Mouse (Mus musculus) embryonic facial prominence, embryonic 13.5 days (tissue): Measurements from ENCODE around the gene Lrrc31. TPM values are rescaled to one million over a fixed set of nuclear protein-coding genes. Genes with fewer than 3 reads are reported as not detected.
"Not testable (repeated sequence)": the region's sequence is repeated elsewhere in the genome, so short reads cannot be mapped to it uniquely, and the experiment has no call there.

Source experiments
- ATAC-seq: fragments of 200-750 bp; cut with Nextera tagmentation; 2 replicates; pipeline ENCODE4 v1.8.0; 2017; ENCODE audit warnings: low read depth; ENCODE audit not compliant: insufficient number of reproducible peaks, insufficient read depth, low FRiP score, low TSS enrichment
- H3K27ac ChIP-seq: fragments of 300-500 bp; sonication (generic); 2 replicates; pipeline ENCODE4 v1.5.1; 2015; ENCODE audit warnings: moderate library complexity, mild to moderate bottlenecking, inconsistent platforms
- H3K27me3 ChIP-seq: fragments of 300-500 bp; sonication (generic); 2 replicates; pipeline ENCODE4 v1.6.1; 2015; ENCODE audit warnings: mild to moderate bottlenecking, inconsistent platforms
- H3K36me3 ChIP-seq: fragments of 300-500 bp; sonication (generic); 2 replicates; pipeline ENCODE4 v1.6.1; 2015; ENCODE audit warnings: mild to moderate bottlenecking, inconsistent platforms
- H3K4me1 ChIP-seq: fragments of 300-500 bp; sonication (generic); 2 replicates; pipeline ENCODE4 v1.6.1; 2015; ENCODE audit warnings: inconsistent platforms
- H3K4me2 ChIP-seq: fragments of 300-500 bp; sonication (generic); 2 replicates; pipeline ENCODE4 v1.6.1; 2015; ENCODE audit warnings: moderate library complexity, mild to moderate bottlenecking, inconsistent platforms
- H3K4me3 ChIP-seq: fragments of 300-500 bp; sonication (generic); 2 replicates; pipeline ENCODE4 v1.5.1; 2015; ENCODE audit warnings: mild to moderate bottlenecking, inconsistent platforms
- H3K9ac ChIP-seq: fragments of 300-500 bp; sonication (generic); 2 replicates; pipeline ENCODE4 v1.6.1; 2015; ENCODE audit warnings: mild to moderate bottlenecking, inconsistent platforms
- H3K9me3 ChIP-seq: fragments of 300-500 bp; sonication (generic); 2 replicates; pipeline ENCODE4 v1.6.1; 2016; ENCODE audit warnings: inconsistent platforms
- WGBS: fragments of 180-500 bp; shearing (Covaris S2); methylation state at CpG from one replicate; pipeline ENCODE4 v1.1.7; 2015; ENCODE audit warnings: mixed read lengths; 5-methylcytosine and 5-hydroxymethylcytosine counted together
- polyA plus RNA-seq: library from polyadenylated mRNA; unstranded; fragments of >200 nt; fragmentation: Nextera tagmentation; extraction: Ambion mirVana; gene quantifications from 2 replicates; pipeline ENCODE4 v1.2.1, GENCODE M21; 2015

The Lrrc31 gene
- polyA plus RNA-seq, result not detected in 2 replicates

DNA sequence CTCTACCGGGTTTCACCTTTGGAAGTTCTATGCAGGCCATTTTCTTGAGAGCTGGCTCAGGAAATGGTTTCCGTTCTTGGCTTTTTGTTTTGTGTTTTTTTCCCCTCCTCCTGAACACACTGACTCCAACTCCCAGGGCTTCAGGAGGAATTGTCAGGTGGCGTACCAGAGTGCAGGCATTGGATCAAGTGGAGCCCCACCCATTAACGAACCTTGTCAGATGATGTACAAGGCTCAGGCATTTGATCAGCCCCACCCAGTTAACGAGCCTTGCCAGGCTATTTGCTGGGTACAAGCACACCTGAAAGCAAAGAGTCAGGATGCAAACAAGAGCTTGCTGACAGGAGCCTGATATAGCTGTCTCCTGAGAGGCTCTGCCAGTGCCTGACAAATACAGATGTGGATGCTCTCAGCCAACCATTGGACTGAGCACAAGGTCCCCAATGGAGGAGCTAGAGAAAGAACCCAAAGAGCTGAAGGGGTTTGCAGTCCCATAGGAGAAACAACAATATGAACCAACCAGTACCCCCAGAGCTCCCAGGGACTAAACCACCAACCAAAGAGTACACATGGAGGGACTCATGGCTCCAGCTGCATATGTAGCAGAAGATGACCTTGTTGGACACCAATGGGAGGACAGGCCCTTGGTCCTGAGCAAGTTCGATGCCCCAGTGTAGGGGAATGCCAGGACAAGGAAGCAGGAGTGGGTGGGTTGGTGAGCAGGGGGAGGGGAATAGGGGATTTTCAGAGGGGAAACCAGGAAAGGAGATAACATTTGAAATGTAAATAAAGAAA, at the start of gene Lrrc31:
Gene Lrrc31, minus strand, starts transcription at position 133 of the 795 bp plus-strand sequence.
- not testable (repeated sequence) for H3K4me1 ChIP-seq, H3K4me3 ChIP-seq, H3K9me3 ChIP-seq, H3K27me3 ChIP-seq, H3K36me3 ChIP-seq, H3K9ac ChIP-seq, H3K4me2 ChIP-seq, H3K27ac ChIP-seq, ATAC-seq
- 80% methylated on average over 6 of the region's 6 CpGs for whole genome bisulfite sequencing

DNA sequence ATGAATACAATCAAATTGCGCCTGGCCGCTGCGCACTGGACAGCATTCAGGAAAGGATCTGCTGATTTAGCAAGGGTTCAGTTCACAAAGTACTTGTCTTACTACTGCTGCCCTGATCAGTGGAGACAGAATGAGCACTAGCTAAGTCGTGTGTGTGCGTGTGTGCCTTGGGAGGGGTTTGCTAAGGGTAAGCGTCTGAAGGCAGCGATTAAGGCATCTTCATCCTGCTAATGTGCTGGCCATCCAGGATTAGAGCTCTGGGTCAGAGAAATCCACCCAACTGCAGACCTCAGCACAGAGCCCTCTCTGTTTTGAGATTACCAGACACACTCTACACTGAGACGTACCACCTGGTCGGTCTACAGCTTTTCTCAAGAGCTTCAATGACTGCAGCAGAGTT, 48.7 kb upstream of the Lrrc31 start:
- no peak for ATAC-seq
- H3K27me3 ChIP-seq, result no peaks in the 10 kb centered on the region
- no peaks in the 10 kb centered on the region for H3K36me3 ChIP-seq
- no peak overlapping the region for H3K9ac ChIP-seq
- no peak overlapping the region for H3K27ac ChIP-seq
- H3K4me1 ChIP-seq, result no peaks in the 10 kb centered on the region
- 87% methylated on average over 9 of the region's 9 CpGs for WGBS
- H3K4me3 ChIP-seq, result no peak overlapping the region
- H3K4me2 ChIP-seq, result no peak overlapping the region
- peaks cover 5% of the 10 kb centered on the region; the same call in 1 of the 2 replicates for H3K9me3 ChIP-seq

GRCm38 (mm10) chr3:30746006-30746405, 46.4 kb upstream of the Lrrc31 start, which contains the start of gene Samd7:
Samd7 (plus strand) TSS chr3:30746293.
- no peak within 1 kb of the TSS for H3K9ac ChIP-seq
- H3K4me1 ChIP-seq, result no peaks in the 10 kb centered on the region
- 72% methylated on average over 7 of the region's 7 CpGs for WGBS

DNA sequence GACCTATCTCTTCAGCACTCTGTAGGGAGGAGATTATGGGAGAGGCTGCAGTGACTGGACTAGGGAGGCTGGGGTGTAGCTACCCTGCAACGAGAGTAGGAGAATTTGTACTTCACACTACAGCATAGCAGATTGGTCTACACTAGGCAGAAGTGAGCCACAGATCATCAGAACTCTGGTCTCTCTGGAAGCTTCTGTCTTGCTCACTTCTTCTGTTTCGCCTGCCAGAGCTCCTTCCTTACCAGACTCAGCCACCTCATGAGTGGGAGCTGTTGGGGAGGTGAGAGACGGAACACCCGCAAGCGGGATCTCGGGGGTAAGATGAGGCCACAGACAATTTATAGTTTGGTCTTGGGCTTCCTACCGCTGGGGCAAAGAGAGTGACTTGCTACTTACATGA, 43.2 kb upstream of the Lrrc31 start:
- no peak overlapping the region for H3K27ac ChIP-seq
- no peaks in the 10 kb centered on the region for H3K4me1 ChIP-seq
- no peak overlapping the region for H3K4me2 ChIP-seq
- H3K36me3 ChIP-seq, result no peaks in the 10 kb centered on the region
- no peaks in the 10 kb centered on the region for H3K27me3 ChIP-seq
- ATAC-seq, result no peak
- H3K9me3 ChIP-seq, result peaks cover 5% of the 10 kb centered on the region; the same call in 1 of the 2 replicates
- H3K9ac ChIP-seq, result no peak overlapping the region
- 91% methylated on average over 7 of the region's 7 CpGs for WGBS
- no peak overlapping the region for H3K4me3 ChIP-seq

More at GRCm38 (mm10) chr3:30746006-30746405, 46.4 kb upstream of the Lrrc31 start, which contains the start of gene Samd7:
- no peaks in the 10 kb centered on the region for H3K27me3 ChIP-seq
- no peak within 1 kb of the TSS for H3K27ac ChIP-seq
- ATAC-seq, result no peak
- H3K4me3 ChIP-seq, result no peak within 1 kb of the TSS
- H3K4me2 ChIP-seq, result no peak within 1 kb of the TSS
- peaks cover 5% of the 10 kb centered on the region; the same call in 1 of the 2 replicates for H3K9me3 ChIP-seq
- H3K36me3 ChIP-seq, result no peaks in the 10 kb centered on the region

GRCm38 (mm10) chr3:30741306-30741705, 41.7 kb upstream of the Lrrc31 start:
- Histone ChIP-seq H3K4me3 (no peak overlapping the region), H3K36me3 (no peaks in the 10 kb centered on the region), H3K9me3 (peaks cover 5% of the 10 kb centered on the region; the same call in 1 of the 2 replicates), H3K27ac (no peak overlapping the region), H3K4me2 (no peak overlapping the region), H3K27me3 (no peaks in the 10 kb centered on the region), H3K4me1 (peaks cover 10% of the 10 kb centered on the region), H3K9ac (no peak overlapping the region)
- no peak for ATAC-seq
- WGBS, result 72% methylated on average over 6 of the region's 6 CpGs

DNA sequence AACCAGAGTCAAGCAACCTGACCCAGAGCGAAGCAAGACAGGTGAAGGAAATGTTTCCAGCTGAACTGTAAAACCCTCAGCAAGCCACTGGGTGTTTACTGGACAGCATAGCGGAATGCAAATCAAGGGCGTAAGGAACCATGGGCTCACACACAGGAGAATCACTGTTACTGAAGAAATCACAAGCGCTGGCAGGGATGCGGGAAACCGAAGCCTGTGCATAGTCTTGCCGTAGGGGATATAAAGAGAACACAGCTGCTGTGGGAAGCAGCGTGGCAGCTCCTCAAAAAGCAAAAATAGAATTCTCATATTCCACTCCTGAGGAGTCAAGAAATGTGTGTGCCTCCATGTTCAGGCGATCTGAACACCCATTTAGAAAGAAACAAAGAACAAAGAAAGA, 37.2 kb upstream of the Lrrc31 start:
- ATAC-seq, result peak; percentile 71; the same call in 1 of the 2 replicates
- Histone ChIP-seq H3K4me2 (peak overlapping the region; percentile 27), H3K27ac (peak overlapping the region; percentile 66), H3K4me1 (peaks cover 10% of the 10 kb centered on the region), H3K27me3 (no peaks in the 10 kb centered on the region), H3K9ac (no peak overlapping the region), H3K36me3 (no peaks in the 10 kb centered on the region), H3K4me3 (no peak overlapping the region), H3K9me3 (no peaks in the 10 kb centered on the region)
- 40% methylated on average over 9 of the region's 9 CpGs for WGBS

GRCm38 (mm10) chr3:30729046-30729445, 29.4 kb upstream of the Lrrc31 start:
- Histone ChIP-seq H3K4me3 (no peak overlapping the region), H3K4me2 (no peak overlapping the region), H3K4me1 (no peaks in the 10 kb centered on the region), H3K27me3 (no peaks in the 10 kb centered on the region), H3K9me3 (no peaks in the 10 kb centered on the region), H3K9ac (no peak overlapping the region), H3K27ac (no peak overlapping the region), H3K36me3 (no peaks in the 10 kb centered on the region)
- 86% methylated on average over 5 of the region's 5 CpGs for WGBS
- ATAC-seq, result no peak

DNA sequence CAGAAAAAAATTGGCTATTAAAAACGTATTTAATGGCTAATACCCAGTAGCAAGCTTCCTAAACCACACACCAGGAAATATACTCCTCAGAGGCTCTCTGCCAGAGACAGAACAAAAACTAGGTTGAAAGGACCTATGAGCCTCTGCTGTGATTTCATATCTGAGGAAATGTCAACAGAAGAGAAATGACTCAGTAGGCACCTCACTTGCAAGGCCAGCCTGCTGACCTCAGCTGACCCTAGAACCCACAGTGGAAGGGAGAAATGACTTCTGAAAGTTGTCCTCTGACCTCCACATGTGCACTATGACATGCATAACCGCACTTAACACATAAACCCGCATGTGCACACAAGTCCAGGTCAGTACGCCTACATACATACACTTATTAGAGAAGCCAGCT, 27.6 kb upstream of the Lrrc31 start:
- ATAC-seq, result no peak

DNA sequence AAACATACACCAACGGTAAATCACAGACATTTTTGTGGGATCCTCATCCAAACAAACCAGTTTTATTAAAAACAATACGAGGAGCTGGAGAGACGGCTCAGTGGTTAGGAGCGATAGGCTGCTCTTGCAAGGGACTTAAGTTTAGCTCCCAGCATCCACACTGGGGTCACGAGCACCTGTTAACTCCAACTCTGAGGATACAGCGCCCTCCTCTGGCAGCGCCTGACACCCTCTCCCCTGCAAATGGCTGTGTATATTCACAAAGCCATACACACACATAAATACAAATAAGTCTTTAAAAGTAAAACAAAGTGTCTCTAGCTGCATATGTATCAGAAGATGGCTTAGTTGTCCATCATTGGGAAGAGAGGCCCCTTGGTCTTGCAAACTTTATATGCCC, 25.9 kb upstream of the Lrrc31 start:
- Histone ChIP-seq H3K9me3 (no peaks in the 10 kb centered on the region), H3K4me2 (no peak overlapping the region), H3K9ac (no peak overlapping the region), H3K27ac (no peak overlapping the region), H3K27me3 (no peaks in the 10 kb centered on the region), H3K4me1 (no peaks in the 10 kb centered on the region), H3K36me3 (no peaks in the 10 kb centered on the region), H3K4me3 (no peak overlapping the region)
- ATAC-seq, result no peak
- WGBS, result 69% methylated on average over 7 of the region's 7 CpGs

More for the DNA sequence above, 27.6 kb upstream of the Lrrc31 start:
- Histone ChIP-seq H3K9ac (no peak overlapping the region), H3K4me3 (no peak overlapping the region), H3K27ac (no peak overlapping the region), H3K4me2 (no peak overlapping the region), H3K27me3 (no peaks in the 10 kb centered on the region), H3K36me3 (no peaks in the 10 kb centered on the region), H3K4me1 (no peaks in the 10 kb centered on the region), H3K9me3 (no peaks in the 10 kb centered on the region)
- WGBS, result 80% methylated on average over 4 of the region's 4 CpGs

DNA sequence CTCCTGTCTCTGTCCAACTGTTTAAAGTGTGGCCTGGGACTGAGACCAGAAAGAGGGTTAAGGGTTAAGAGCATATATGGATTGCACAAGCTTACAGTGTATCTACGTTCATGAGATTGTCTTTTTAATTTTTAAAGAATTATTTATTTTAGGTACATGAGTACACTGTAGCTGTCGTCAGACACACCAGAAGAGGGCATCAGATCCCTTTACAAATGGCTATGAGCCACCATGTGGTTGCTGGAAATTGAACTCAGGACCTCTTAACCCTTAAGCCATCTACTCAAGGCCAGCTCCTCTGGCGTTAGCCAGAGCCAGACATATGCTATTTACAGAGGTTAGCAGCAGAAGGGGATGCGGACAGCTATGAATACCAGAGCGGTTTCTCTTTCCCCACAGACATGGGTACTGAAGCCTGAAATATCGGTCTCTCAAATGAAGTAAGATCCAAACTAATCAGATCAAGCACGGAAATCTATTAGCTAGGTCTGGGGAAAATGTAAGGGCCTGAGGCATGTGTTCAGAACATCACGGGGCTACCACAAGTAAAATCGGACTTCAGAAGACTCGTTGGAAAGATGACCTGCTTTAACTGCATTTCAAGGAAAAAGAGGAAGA, 25.3 kb upstream of the Lrrc31 start:
- Histone ChIP-seq H3K27ac (no peak overlapping the region), H3K9me3 (no peaks in the 10 kb centered on the region), H3K4me3 (no peak overlapping the region), H3K27me3 (no peaks in the 10 kb centered on the region), H3K9ac (no peak overlapping the region), H3K4me1 (no peaks in the 10 kb centered on the region), H3K36me3 (no peaks in the 10 kb centered on the region), H3K4me2 (no peak overlapping the region)
- no peak for ATAC-seq
- 61% methylated on average over 10 of the region's 10 CpGs for WGBS

DNA sequence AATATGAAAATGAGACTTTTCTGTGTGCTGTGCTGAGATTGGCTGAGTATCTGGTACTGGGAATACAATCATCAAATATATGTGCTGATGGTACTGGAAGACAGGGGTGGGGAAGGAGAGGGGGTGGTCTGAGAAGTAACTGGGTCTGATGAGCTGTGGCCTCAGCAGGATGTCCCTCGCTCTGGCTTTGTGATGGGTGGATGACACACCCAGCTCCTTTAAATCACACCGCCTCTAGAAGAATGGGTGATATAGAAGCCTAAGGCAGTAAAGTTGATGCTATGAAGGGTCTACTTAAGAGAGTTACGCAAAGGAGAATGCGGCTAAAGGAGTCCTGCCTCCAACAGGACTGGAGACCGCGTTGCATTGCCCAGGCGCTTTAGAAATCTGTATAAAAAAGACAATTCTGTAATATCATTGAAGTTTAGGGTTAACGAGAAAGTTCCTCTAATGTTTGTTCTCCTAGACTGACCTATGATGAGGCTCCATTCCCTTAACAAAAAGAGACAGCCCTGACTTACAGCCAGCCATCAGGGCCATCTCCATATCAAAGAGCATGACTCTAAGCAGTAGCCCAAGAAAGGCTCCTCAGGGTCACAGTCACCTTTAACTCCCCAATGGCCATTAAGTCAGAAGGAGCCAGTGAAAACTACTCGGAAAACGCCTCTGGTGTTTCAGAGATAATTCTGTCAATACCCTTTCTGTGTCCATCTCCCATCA, 24.6 kb upstream of the Lrrc31 start:
- Histone ChIP-seq H3K27ac (no peak overlapping the region), H3K9me3 (no peaks in the 10 kb centered on the region), H3K27me3 (no peaks in the 10 kb centered on the region), H3K4me3 (no peak overlapping the region), H3K4me2 (no peak overlapping the region), H3K9ac (no peak overlapping the region), H3K4me1 (no peaks in the 10 kb centered on the region), H3K36me3 (no peaks in the 10 kb centered on the region)
- ATAC-seq, result no peak
- WGBS, result 61% methylated on average over 10 of the region's 10 CpGs
